Mouse (Mus musculus): ENCODE data around the gene 3110018I06Rik. TPM values are rescaled to one million over a fixed set of nuclear protein-coding genes. Genes with fewer than 3 reads are reported as not detected.

Gene 3110018I06Rik
- polyA plus RNA-seq, 1 experiment from 2014 or later = not detected

GRCm38 (mm10) chr12:107509661-107510237 is 21.3 kb downstream of the 3110018I06Rik start:
- Histone ChIP-seq H3K4me2 (ENCODE audit: low read depth, low read length) (no peak overlapping the region), H3K9ac (ENCODE audit: low read length) (no peak overlapping the region), H3K27ac (ENCODE audit: low read length) (no peak overlapping the region), H3K9me3 (ENCODE audit: control insufficient read depth, low read length) (no peaks in the 10 kb centered on the region), H3K27me3 (ENCODE audit: control insufficient read depth, insufficient read depth, low read depth, low read length) (peaks cover 3% of the 10 kb centered on the region; the same call in 1 of the 2 replicates), H3K36me3 (ENCODE audit: control insufficient read depth, insufficient read depth, low read length) (no peaks in the 10 kb centered on the region), H3K4me3 (ENCODE audit: low read length) (no peak overlapping the region), H3K4me1 (replicated peaks; ENCODE audit: control insufficient read depth, insufficient read depth, low read length) (no peaks in the 10 kb centered on the region)
- 61% methylated on average over 9 of the region's 9 CpGs for WGBS
- no peak for ATAC-seq (ENCODE audit: low read depth)

- Histone ChIP-seq H3K27me3 (ENCODE audit: control insufficient read depth, insufficient read depth, low read depth, low read length) (peaks cover 11% of the 10 kb centered on the region; the same call in 1 of the 2 replicates), H3K36me3 (ENCODE audit: control insufficient read depth, insufficient read depth, low read length) (no peaks in the 10 kb centered on the region), H3K4me1 (replicated peaks; ENCODE audit: control insufficient read depth, insufficient read depth, low read length) (no peaks in the 10 kb centered on the region), H3K9me3 (ENCODE audit: control insufficient read depth, low read length) (no peaks in the 10 kb centered on the region), H3K4me2 (ENCODE audit: low read depth, low read length) (no peak overlapping the region), H3K9ac (ENCODE audit: low read length) (no peak overlapping the region), H3K4me3 (ENCODE audit: low read length) (no peak overlapping the region), H3K27ac (ENCODE audit: low read length) (no peak overlapping the region)
- WGBS = 52% methylated on average over 11 of the region's 11 CpGs
- peak; percentile 89 for ATAC-seq (ENCODE audit: low read depth)
Measured at GRCm38 (mm10) chr12:107511112-107511511, 22.7 kb downstream of the 3110018I06Rik start.

DNA sequence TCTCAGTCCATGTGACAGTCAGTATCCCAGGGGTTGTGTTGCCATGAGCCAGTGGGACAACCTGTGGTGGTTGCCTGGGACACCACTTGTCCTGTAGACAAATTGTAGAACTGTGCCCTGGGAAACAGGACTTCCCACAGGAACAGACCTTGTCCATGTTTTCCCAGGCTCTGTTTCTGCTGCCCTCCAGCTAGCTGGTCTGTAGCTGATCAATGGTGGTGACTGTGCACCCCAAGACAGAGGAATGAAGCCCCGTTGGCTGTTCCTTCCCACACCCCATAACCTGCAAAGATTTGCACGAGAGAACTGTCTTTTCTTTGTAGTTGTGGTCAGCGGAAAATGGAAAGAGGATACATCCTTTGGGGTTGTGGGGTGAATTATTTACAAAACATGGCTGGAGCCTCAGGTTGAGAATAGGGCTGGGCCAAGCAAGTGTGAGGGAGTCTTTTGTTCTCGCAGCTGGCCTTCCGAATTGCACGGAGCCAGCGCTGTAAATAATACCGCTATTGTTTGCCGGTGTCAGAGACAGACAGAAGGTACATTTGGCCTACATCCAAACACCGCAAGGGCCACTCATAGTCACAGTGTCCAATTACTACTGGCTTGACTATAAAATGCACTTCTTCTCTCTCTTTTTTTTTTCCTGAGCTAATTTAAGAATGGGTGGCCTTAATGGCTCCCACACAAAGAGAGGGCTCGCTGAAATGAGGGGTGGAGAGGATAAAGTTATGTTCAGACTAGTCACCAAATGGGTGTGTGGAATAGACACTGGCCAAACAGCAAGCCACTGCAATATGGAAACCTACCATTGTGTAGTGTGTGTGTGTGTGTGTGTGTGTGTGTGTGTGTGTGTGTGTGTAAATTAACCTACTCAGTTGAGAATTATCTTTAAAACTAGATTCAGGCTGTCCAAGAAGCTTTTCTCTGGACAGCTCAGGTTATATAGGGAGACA is 28.1 kb downstream of the 3110018I06Rik start:
- Histone ChIP-seq H3K4me1 (replicated peaks; ENCODE audit: control insufficient read depth, insufficient read depth, low read length) (0 out of 2 replicates have a peak, but pooled peaks cover 2% of the 10 kb centered on the region), H3K36me3 (ENCODE audit: control insufficient read depth, insufficient read depth, low read length) (no peaks in the 10 kb centered on the region), H3K9ac (ENCODE audit: low read length) (no peak overlapping the region), H3K4me2 (ENCODE audit: low read depth, low read length) (no peak overlapping the region), H3K4me3 (ENCODE audit: low read length) (no peak overlapping the region), H3K9me3 (ENCODE audit: control insufficient read depth, low read length) (no peaks in the 10 kb centered on the region), H3K27ac (ENCODE audit: low read length) (no peak overlapping the region), H3K27me3 (ENCODE audit: control insufficient read depth, insufficient read depth, low read depth, low read length) (peaks cover 32% of the 10 kb centered on the region)
- ATAC-seq (ENCODE audit: low read depth) = no peak
- WGBS = 51% methylated on average over 11 of the region's 11 CpGs

GRCm38 (mm10) chr12:107520941-107521340 is 32.5 kb downstream of the 3110018I06Rik start:
- WGBS = 88% methylated on average over 3 of the region's 3 CpGs
- Histone ChIP-seq H3K4me2 (ENCODE audit: low read depth, low read length) (no peak overlapping the region), H3K36me3 (ENCODE audit: control insufficient read depth, insufficient read depth, low read length) (no peaks in the 10 kb centered on the region), H3K27me3 (ENCODE audit: control insufficient read depth, insufficient read depth, low read depth, low read length) (peaks cover 22% of the 10 kb centered on the region), H3K9me3 (ENCODE audit: control insufficient read depth, low read length) (no peaks in the 10 kb centered on the region), H3K27ac (ENCODE audit: low read length) (no peak overlapping the region), H3K4me1 (replicated peaks; ENCODE audit: control insufficient read depth, insufficient read depth, low read length) (0 out of 2 replicates have a peak, but pooled peaks cover 2% of the 10 kb centered on the region), H3K4me3 (ENCODE audit: low read length) (no peak overlapping the region), H3K9ac (ENCODE audit: low read length) (no peak overlapping the region)
- ATAC-seq (ENCODE audit: low read depth) = no peak

- no peak overlapping the region for H3K4me3 ChIP-seq (ENCODE audit: low read length)
- ATAC-seq (ENCODE audit: low read depth) = no peak
- WGBS = 68% methylated on average over 1 of the region's 1 CpGs
- no peaks in the 10 kb centered on the region for H3K4me1 ChIP-seq (replicated peaks; ENCODE audit: control insufficient read depth, insufficient read depth, low read length)
- no peak overlapping the region for H3K4me2 ChIP-seq (ENCODE audit: low read depth, low read length)
- no peaks in the 10 kb centered on the region for H3K36me3 ChIP-seq (ENCODE audit: control insufficient read depth, insufficient read depth, low read length)
- no peak overlapping the region for H3K27ac ChIP-seq (ENCODE audit: low read length)
- no peaks in the 10 kb centered on the region for H3K27me3 ChIP-seq (ENCODE audit: control insufficient read depth, insufficient read depth, low read depth, low read length)
- H3K9ac ChIP-seq (ENCODE audit: low read length) = no peak overlapping the region
- peaks cover 3% of the 10 kb centered on the region for H3K9me3 ChIP-seq (ENCODE audit: control insufficient read depth, low read length)
Measured at GRCm38 (mm10) chr12:107528346-107528880, 40.0 kb downstream of the 3110018I06Rik start.

- ATAC-seq (ENCODE audit: low read depth) = no peak
- Histone ChIP-seq H3K4me2 (ENCODE audit: low read depth, low read length) (no peak overlapping the region), H3K4me3 (ENCODE audit: low read length) (no peak overlapping the region), H3K36me3 (ENCODE audit: control insufficient read depth, insufficient read depth, low read length) (no peaks in the 10 kb centered on the region), H3K9ac (ENCODE audit: low read length) (no peak overlapping the region), H3K27ac (ENCODE audit: low read length) (no peak overlapping the region), H3K27me3 (ENCODE audit: control insufficient read depth, insufficient read depth, low read depth, low read length) (no peaks in the 10 kb centered on the region), H3K9me3 (ENCODE audit: control insufficient read depth, low read length) (peaks cover 3% of the 10 kb centered on the region), H3K4me1 (replicated peaks; ENCODE audit: control insufficient read depth, insufficient read depth, low read length) (no peaks in the 10 kb centered on the region)
- WGBS = 91% methylated on average over 7 of the region's 7 CpGs
Measured at GRCm38 (mm10) chr12:107532871-107533270, 44.4 kb downstream of the 3110018I06Rik start.

All from lung, embryonic 16.5 days (tissue).